Mouse (Mus musculus): ENCODE results near the gene Cst9.

Gene Cst9

DNA sequence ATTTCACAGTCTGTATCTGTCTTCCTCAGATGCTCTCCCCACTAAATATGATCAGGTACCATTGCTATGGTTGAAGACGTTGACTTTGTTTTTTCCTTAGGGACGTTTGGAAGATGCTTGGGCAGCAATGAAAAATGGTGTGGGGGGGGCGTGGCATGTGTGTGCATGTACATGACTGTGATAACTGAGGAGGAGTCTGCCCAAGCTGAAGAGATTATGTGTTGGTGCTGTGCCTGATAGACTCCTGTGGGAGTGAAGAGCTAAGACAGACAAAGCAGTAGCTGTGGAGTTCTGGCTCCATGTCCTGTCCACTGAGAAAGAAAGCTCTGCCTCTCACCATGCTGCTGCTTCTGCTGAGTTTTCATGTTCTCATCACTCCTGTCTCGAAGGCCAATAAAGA is at the start of gene Cst9:
Cst9 (plus strand) TSS at position 236 of the 400 bp plus-strand sequence.
- no peak for DNase-seq (ENCODE audit: low spot score in 2 of 2)

GRCm38 (mm10) chr2:148789142-148789541 is 45.8 kb upstream of the Cst9 start, which contains the start of gene Cst12:
Cst12 (plus strand) TSS chr2:148789361.
- no peak for DNase-seq (ENCODE audit: low spot score in 2 of 2)

GRCm38 (mm10) chr2:148798485-148798884 is 36.5 kb upstream of the Cst9 start, which contains the start of gene Cst8:
Cst8 (plus strand) TSS chr2:148798785.
- no peak for DNase-seq (ENCODE audit: low spot score in 2 of 2)

DNA sequence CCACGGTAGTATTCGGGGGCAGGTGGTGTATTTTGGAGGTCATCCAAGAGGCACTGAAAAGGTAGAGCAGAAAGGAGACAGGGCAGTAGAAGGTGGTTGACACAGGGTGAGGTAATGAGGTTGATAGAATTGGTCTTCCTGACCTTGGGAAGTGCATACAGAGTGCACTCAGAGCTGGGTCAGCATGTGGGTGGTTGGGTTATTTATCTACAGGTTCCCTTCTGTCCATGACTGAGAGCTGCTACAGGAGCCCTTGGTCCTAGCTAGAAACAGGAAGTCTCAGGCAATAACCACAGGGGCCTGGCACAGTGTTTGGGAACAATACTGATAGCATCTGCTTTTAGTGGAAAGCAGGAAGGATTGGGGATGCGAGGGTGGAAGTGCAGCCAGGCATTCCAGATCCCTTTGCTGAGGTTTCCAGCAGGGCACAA is 33.4 kb upstream of the Cst9 start:
- no peak for DNase-seq (ENCODE audit: low spot score in 2 of 2)

DNA sequence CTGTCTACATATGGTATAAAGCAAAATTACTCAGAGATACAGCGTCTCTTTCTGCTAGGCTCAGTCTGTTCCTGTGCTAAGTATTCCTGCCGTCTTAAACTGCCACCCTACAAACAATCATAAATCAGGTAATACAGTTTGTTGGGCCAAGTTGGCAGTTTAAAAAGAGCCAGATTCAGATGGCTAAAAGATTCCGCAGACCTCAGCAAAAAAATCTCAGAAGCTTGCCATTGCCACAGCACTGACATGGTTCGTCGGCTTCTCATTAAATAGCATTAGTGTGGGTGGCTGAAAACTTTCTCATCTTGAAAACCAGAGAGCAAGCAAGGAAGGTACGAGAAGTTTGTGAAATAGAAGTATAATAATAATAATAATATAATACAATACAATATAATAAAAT is 28.3 kb upstream of the Cst9 start:
- no peak for DNase-seq (ENCODE audit: low spot score in 2 of 2)

- no peak for DNase-seq (ENCODE audit: low spot score in 2 of 2)
Measured at GRCm38 (mm10) chr2:148819909-148820308, 15.0 kb upstream of the Cst9 start, which contains the start of gene Cst13. Cst13 (plus strand) TSS chr2:148820081.

- no peak for DNase-seq (ENCODE audit: low spot score in 2 of 2)
Measured at GRCm38 (mm10) chr2:148825986-148826385, 9.0 kb upstream of the Cst9 start.

- no peak for DNase-seq (ENCODE audit: low spot score in 2 of 2)
Measured at GRCm38 (mm10) chr2:148838075-148838777, 3.3 kb downstream of the Cst9 start.

DNA sequence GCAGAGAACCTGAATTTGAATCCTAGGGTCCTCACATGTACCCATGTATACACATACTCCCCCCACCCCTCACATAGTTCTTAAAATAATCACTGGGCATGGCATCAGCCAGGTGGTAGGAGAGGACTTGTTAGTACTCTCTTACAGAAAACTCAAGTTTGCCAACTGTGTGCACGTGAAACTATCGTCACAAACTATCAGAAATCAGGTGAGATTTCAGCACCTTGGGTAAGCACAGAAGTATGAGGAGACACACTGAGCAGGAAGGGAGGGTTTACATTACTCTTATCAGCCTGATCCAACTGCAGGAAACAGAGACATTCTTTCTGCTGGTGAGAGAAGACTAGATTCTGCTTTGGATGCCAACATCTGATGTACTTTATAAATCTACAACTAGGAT is 4.3 kb downstream of the Cst9 start:
- DNase-seq (ENCODE audit: low spot score in 2 of 2), result no peak

DNA sequence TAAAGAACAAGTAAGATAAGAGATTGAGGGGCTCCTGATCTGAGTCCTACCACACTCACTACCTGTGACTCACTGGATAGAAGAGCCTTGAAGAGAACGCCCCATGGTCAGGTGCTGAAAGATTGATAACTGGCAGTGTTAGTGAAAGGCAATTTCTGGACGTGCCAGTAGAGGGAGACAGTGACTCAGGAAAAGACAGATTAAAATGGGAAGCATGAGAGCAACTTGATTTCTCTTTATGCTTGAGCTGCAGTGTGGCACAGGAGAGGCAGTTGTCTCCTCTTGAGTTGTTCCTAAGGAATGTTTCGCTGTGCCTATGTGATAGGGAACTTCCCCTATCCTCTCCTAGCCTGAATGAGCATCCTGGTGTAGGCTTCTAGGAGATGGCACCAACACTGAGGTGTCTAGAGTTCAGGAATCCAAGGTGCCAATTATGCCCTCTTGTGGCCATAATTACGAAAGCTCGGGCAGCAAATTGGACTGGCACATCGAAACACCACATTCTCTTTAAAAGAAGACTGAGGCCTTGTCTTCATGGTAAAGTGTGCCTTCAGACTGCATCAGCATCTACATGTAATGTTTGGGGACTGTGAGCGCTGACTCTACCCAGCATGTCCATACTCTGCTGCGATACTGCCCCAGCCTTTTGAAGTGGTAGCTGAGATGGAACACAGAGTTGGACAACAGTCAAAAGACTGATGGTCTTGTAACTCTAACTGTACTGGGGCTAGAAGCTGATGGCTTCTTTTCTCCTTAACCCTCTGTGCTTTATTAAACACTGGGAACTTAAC is 16.4 kb downstream of the Cst9 start:
- peak; percentile 67 to 75 for DNase-seq (ENCODE audit: low spot score in 2 of 2)

DNA sequence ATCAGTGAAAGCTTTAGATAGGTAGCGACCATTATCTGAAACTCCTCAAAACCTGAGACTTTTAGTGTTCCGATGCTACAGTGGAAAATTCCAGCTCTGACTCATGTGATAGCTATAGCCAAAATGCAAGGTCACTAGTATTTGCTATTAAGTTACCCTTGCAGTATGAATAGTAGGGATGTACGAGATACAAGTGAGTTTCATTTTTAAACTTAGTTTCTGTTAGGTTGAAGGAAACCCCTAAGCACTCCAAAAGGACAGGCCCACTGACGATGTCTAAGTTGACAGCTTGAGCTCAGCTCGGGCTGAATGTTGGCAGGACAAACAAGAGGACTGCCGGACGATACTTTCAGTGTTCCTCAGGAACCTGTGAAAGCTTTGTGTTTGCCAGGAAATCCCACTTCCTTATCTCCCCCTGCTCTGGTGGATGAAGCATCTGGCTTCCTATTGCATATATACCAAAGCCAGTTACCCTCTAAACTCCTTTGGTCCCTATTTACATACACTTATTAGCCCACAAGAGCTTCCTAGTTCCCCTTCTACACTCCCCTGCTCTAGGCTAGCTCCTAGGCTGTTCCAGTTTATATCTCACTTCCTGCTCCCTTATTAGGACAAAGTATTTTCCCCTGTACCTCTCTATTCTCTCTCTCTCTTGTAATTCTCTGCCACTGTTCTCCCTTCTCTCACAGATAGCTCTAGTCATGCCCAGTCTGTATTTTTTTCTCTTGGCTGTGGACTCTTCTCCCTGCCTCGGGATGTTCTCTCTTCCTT is 21.9 kb downstream of the Cst9 start:
- no peak for DNase-seq (ENCODE audit: low spot score in 2 of 2)

- no peak for DNase-seq (ENCODE audit: low spot score in 2 of 2)
Measured at GRCm38 (mm10) chr2:148857506-148857905, 22.6 kb downstream of the Cst9 start.

GRCm38 (mm10) chr2:148860993-148861392 is 26.0 kb downstream of the Cst9 start:
- DNase-seq (ENCODE audit: low spot score in 2 of 2), result no peak

DNA sequence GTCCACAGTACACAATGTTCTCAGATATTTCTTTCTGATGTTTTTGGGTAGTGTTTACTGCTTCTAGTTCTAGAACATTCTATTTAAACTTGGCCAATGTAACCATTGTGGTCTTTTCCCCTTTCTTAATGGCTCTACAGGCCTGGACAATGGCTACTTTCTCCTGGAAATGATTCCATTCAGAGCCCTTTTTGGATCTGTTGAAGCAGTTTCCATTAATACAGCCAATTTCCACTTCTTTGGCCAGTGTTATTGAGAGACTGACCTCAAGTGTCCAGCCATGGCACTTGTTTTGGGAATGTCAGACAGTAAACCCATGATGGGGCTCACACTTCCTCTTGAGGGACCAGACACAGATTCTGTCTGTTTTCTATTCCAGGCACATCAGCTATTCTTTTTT is 26.7 kb downstream of the Cst9 start:
- no peak for DNase-seq (ENCODE audit: low spot score in 2 of 2)

- DNase-seq (ENCODE audit: low spot score in 2 of 2), result no peak
Measured at GRCm38 (mm10) chr2:148864966-148865365, 30.0 kb downstream of the Cst9 start, which contains the start of gene 9230104L09Rik. 9230104L09Rik (minus strand) TSS chr2:148865038.

DNA sequence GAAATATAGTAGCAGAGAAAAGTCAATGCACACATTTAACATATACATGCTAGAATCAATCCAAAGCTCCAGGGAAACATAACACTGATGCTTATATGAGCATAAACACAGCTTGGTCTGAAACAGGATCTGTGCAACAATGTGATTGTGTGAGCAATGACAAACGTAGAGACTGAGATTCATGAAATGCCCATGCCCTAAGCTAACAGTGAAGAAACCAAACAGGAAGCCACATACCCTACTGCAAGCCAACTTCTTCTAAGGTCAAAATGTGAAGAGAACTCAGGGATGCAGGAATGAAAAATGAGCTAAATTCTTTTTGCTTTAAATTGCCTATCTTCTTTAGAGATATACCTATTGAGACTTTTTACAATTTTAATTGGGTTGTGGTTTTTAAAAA is 34.0 kb downstream of the Cst9 start:
- no peak for DNase-seq (ENCODE audit: low spot score in 2 of 2)

DNA sequence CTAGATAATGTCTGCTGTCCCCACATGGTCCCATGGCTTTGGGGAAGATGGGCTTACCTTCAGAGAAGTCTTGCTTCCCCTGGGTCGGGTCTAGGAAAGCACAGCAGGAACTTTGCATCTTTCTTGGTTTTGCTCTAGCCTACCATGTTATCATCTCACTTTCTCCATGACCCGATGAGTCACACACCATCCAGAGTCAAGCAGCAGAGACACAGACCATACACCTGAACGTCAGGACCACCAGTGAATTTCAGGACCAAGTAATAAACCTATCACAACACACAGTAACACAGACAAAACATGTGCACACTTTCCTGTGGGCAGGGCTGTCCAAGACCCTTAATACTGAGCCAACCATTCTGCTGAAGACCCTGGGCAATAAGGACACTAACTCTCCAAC is 35.6 kb downstream of the Cst9 start:
- DNase-seq (ENCODE audit: low spot score in 2 of 2), result no peak

GRCm38 (mm10) chr2:148872860-148873259 is 37.9 kb downstream of the Cst9 start:
- no peak for DNase-seq (ENCODE audit: low spot score in 2 of 2)

DNA sequence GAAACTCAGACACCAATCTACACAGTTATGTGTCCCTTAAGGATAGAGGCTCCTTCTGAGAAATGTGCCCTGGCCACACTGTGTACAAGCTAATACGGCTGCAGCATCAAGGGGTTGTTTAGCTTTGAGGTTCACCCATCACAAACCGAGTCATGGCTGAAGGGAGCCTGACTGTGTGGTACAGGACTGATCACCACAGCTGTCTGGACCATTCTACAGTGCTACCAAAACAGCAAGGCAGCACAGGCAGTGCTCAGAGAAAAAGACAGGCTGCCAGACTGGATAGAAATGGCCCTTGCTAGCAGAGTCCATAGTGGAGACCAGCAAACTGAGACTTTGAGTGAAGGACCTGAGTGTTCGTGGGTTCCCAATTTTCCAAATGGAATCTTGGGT is 39.3 kb downstream of the Cst9 start:
- DNase-seq (ENCODE audit: low spot score in 2 of 2), result no peak

- DNase-seq (ENCODE audit: low spot score in 2 of 2), result peak in 1 of 2 experiments; percentile 34
Measured at GRCm38 (mm10) chr2:148874617-148875334, 39.8 kb downstream of the Cst9 start.

GRCm38 (mm10) chr2:148875335-148875811 is 40.4 kb downstream of the Cst9 start, which contains the start of gene Cst3:
Cst3 (minus strand) TSS chr2:148875692.
- peak; percentile 84 to 90 for DNase-seq (ENCODE audit: low spot score in 2 of 2)
